Mouse (Mus musculus): ENCODE measurements at regions not wholly inside any gene's neighbourhood (a gene's known extent, or its start where the extent isn't known, plus 50 kb on each side); places are given as distances from the start of the nearest gene placed in this dataset.

GRCm38 (mm10) chr1:166773114-166773513, 91.5 kb upstream of the Fmo9 start:
- WGBS: 71% methylated on average over 1 of the region's 1 CpGs
- Histone ChIP-seq H3K4me1 (replicated peaks; ENCODE audit: control insufficient read depth, insufficient read depth, low read length) (no peaks in the 10 kb centered on the region), H3K4me3 (ENCODE audit: low read depth, low read length) (no peak overlapping the region), H3K36me3 (ENCODE audit: control insufficient read depth, insufficient read depth) (no peaks in the 10 kb centered on the region), H3K9me3 (ENCODE audit: control insufficient read depth) (no peaks in the 10 kb centered on the region), H3K27me3 (replicated peaks; ENCODE audit: control insufficient read depth, insufficient read depth, low read length) (no peaks in the 10 kb centered on the region), H3K27ac (ENCODE audit: low read depth, low read length) (no peak overlapping the region), H3K4me2 (replicated peaks; ENCODE audit: low read depth) (no peak overlapping the region), H3K9ac (ENCODE audit: low read depth, low read length) (no peak overlapping the region)
- no peak for TF ChIP-seq CTCF (IDR thresholded peaks at IDR 0.05; ENCODE audit: low read depth)
- ATAC-seq: no peak

GRCm38 (mm10) chr1:166782106-166782505, 100.5 kb upstream of the Fmo9 start:
- Histone ChIP-seq H3K4me1 (replicated peaks; ENCODE audit: control insufficient read depth, insufficient read depth, low read length) (no peaks in the 10 kb centered on the region), H3K27ac (ENCODE audit: low read depth, low read length) (no peak overlapping the region), H3K9ac (ENCODE audit: low read depth, low read length) (no peak overlapping the region), H3K9me3 (ENCODE audit: control insufficient read depth) (no peaks in the 10 kb centered on the region), H3K27me3 (replicated peaks; ENCODE audit: control insufficient read depth, insufficient read depth, low read length) (no peaks in the 10 kb centered on the region), H3K36me3 (ENCODE audit: control insufficient read depth, insufficient read depth) (no peaks in the 10 kb centered on the region), H3K4me3 (ENCODE audit: low read depth, low read length) (no peak overlapping the region), H3K4me2 (replicated peaks; ENCODE audit: low read depth) (no peak overlapping the region)
- peak; percentile 65 for TF ChIP-seq CTCF (IDR thresholded peaks at IDR 0.05; ENCODE audit: low read depth)
- 59% methylated on average over 1 of the region's 1 CpGs for WGBS
- no peak for ATAC-seq

GRCm38 (mm10) chr1:166787945-166788344, 106.3 kb upstream of the Fmo9 start:
- Histone ChIP-seq H3K4me1 (replicated peaks; ENCODE audit: control insufficient read depth, insufficient read depth, low read length) (no peaks in the 10 kb centered on the region), H3K4me3 (ENCODE audit: low read depth, low read length) (no peak overlapping the region), H3K9ac (ENCODE audit: low read depth, low read length) (no peak overlapping the region), H3K4me2 (replicated peaks; ENCODE audit: low read depth) (no peak overlapping the region), H3K9me3 (ENCODE audit: control insufficient read depth) (no peaks in the 10 kb centered on the region), H3K27me3 (replicated peaks; ENCODE audit: control insufficient read depth, insufficient read depth, low read length) (no peaks in the 10 kb centered on the region), H3K36me3 (ENCODE audit: control insufficient read depth, insufficient read depth) (no peaks in the 10 kb centered on the region), H3K27ac (ENCODE audit: low read depth, low read length) (no peak overlapping the region)
- ATAC-seq: no peak
- WGBS: 60% methylated on average over 1 of the region's 1 CpGs
- no peak for TF ChIP-seq CTCF (IDR thresholded peaks at IDR 0.05; ENCODE audit: low read depth)

GRCm38 (mm10) chr1:166788824-166789399, 107.3 kb upstream of the Fmo9 start:
- H3K27me3 ChIP-seq (replicated peaks; ENCODE audit: control insufficient read depth, insufficient read depth, low read length): no peaks in the 10 kb centered on the region
- no peak for TF ChIP-seq CTCF (IDR thresholded peaks at IDR 0.05; ENCODE audit: low read depth)
- no peak overlapping the region for H3K4me3 ChIP-seq (ENCODE audit: low read depth, low read length)
- no peak overlapping the region for H3K4me2 ChIP-seq (replicated peaks; ENCODE audit: low read depth)
- 51% methylated on average over 1 of the region's 1 CpGs for WGBS
- H3K9me3 ChIP-seq (ENCODE audit: control insufficient read depth): no peaks in the 10 kb centered on the region
- H3K4me1 ChIP-seq (replicated peaks; ENCODE audit: control insufficient read depth, insufficient read depth, low read length): no peaks in the 10 kb centered on the region
- no peak overlapping the region for H3K27ac ChIP-seq (ENCODE audit: low read depth, low read length)
- ATAC-seq: no peak
- H3K36me3 ChIP-seq (ENCODE audit: control insufficient read depth, insufficient read depth): no peaks in the 10 kb centered on the region
- no peak overlapping the region for H3K9ac ChIP-seq (ENCODE audit: low read depth, low read length)

- TF ChIP-seq CTCF (IDR thresholded peaks at IDR 0.05; ENCODE audit: low read depth): no peak
- no peaks in the 10 kb centered on the region for H3K4me1 ChIP-seq (replicated peaks; ENCODE audit: control insufficient read depth, insufficient read depth, low read length)
- ATAC-seq: no peak
- WGBS: 67% methylated on average over 6 of the region's 6 CpGs
- no peak overlapping the region for H3K4me2 ChIP-seq (replicated peaks; ENCODE audit: low read depth)
- H3K4me3 ChIP-seq (ENCODE audit: low read depth, low read length): no peak overlapping the region
- no peaks in the 10 kb centered on the region for H3K9me3 ChIP-seq (ENCODE audit: control insufficient read depth)
- H3K9ac ChIP-seq (ENCODE audit: low read depth, low read length): no peak overlapping the region
- no peaks in the 10 kb centered on the region for H3K27me3 ChIP-seq (replicated peaks; ENCODE audit: control insufficient read depth, insufficient read depth, low read length)
- no peak overlapping the region for H3K27ac ChIP-seq (ENCODE audit: low read depth, low read length)
- no peaks in the 10 kb centered on the region for H3K36me3 ChIP-seq (ENCODE audit: control insufficient read depth, insufficient read depth)
Observed at GRCm38 (mm10) chr1:166793052-166793716, 111.5 kb upstream of the Fmo9 start.

GRCm38 (mm10) chr1:166793717-166794081, 112.1 kb upstream of the Fmo9 start:
- ATAC-seq: no peak
- H3K27me3 ChIP-seq (replicated peaks; ENCODE audit: control insufficient read depth, insufficient read depth, low read length): no peaks in the 10 kb centered on the region
- H3K4me2 ChIP-seq (replicated peaks; ENCODE audit: low read depth): no peak overlapping the region
- H3K9ac ChIP-seq (ENCODE audit: low read depth, low read length): no peak overlapping the region
- H3K27ac ChIP-seq (ENCODE audit: low read depth, low read length): no peak overlapping the region
- no peaks in the 10 kb centered on the region for H3K9me3 ChIP-seq (ENCODE audit: control insufficient read depth)
- no peak overlapping the region for H3K4me3 ChIP-seq (ENCODE audit: low read depth, low read length)
- H3K4me1 ChIP-seq (replicated peaks; ENCODE audit: control insufficient read depth, insufficient read depth, low read length): no peaks in the 10 kb centered on the region
- no peaks in the 10 kb centered on the region for H3K36me3 ChIP-seq (ENCODE audit: control insufficient read depth, insufficient read depth)
- TF ChIP-seq CTCF (IDR thresholded peaks at IDR 0.05; ENCODE audit: low read depth): no peak
- WGBS: 74% methylated on average over 1 of the region's 1 CpGs
